Mouse (Mus musculus) liver, embryonic 16.5 days (tissue): ENCODE data around the gene Gm14124. TPM values are rescaled to one million over a fixed set of nuclear protein-coding genes. Genes with fewer than 3 reads are reported as not detected.
"Not testable (repeated sequence)": the region's sequence is repeated elsewhere in the genome, so short reads cannot be mapped to it uniquely, and the experiment has no call there.

Source experiments
- ATAC-seq: fragments of 200-750 bp; cut with Nextera tagmentation; 2 replicates; pipeline ENCODE4 v1.8.0; 2017; ENCODE audit warnings: low read depth, mild to moderate bottlenecking, moderate number of reproducible peaks, moderate library complexity
- H3K27ac ChIP-seq: fragments of 300-500 bp; sonication (generic); 2 replicates; pipeline ENCODE4 v1.5.1; 2014; ENCODE audit warnings: mild to moderate bottlenecking, low read length
- H3K27me3 ChIP-seq: fragments of 300-500 bp; sonication (generic); 2 replicates; pipeline ENCODE4 v1.6.1; 2014; ENCODE audit warnings: low read depth, low read length, mixed read lengths; ENCODE audit not compliant: control insufficient read depth, insufficient read depth
- H3K36me3 ChIP-seq: fragments of 300-500 bp; sonication (generic); 2 replicates; pipeline ENCODE4 v1.6.1; 2014; ENCODE audit warnings: mild to moderate bottlenecking; ENCODE audit not compliant: control insufficient read depth, insufficient read depth
- H3K4me1 ChIP-seq: fragments of 300-500 bp; sonication (generic); 2 replicates; pipeline ENCODE4 v1.6.1; 2014; ENCODE audit warnings: low read depth, low read length, mixed read lengths; ENCODE audit not compliant: control insufficient read depth
- H3K4me2 ChIP-seq: fragments of 300-500 bp; sonication (generic); 2 replicates; pipeline ENCODE4 v1.6.1; 2014; ENCODE audit warnings: low read depth, low read length, mixed read lengths
- H3K4me3 ChIP-seq: fragments of 300-500 bp; sonication (generic); 2 replicates; pipeline ENCODE4 v1.5.1; 2014; ENCODE audit warnings: low read depth, mild to moderate bottlenecking, low read length
- H3K9ac ChIP-seq: fragments of 300-500 bp; sonication (generic); 2 replicates; pipeline ENCODE4 v1.6.1; 2014; ENCODE audit warnings: low read depth, low read length
- H3K9me3 ChIP-seq: fragments of 300-500 bp; sonication (generic); replicated peaks from 2 replicates; pipeline ENCODE4 v1.6.1; 2016; ENCODE audit warnings: low read length; ENCODE audit not compliant: control insufficient read depth
- WGBS: fragments of 180-500 bp; shearing (Covaris S2); extraction: QIAGEN DNeasy Blood & Tissue Kit; methylation state at CpG from one replicate; pipeline ENCODE4 v1.1.7; 2014; ENCODE audit not compliant: insufficient replicate concordance; 5-methylcytosine and 5-hydroxymethylcytosine counted together
- polyA plus RNA-seq: library from polyadenylated mRNA; unstranded; fragments of >200 nt; fragmentation: Nextera tagmentation; extraction: Ambion mirVana; gene quantifications from 2 replicates; pipeline ENCODE4 v1.2.1, GENCODE M21; 2015

Gm14124 gene
- polyA plus RNA-seq = not detected in 2 replicates

DNA sequence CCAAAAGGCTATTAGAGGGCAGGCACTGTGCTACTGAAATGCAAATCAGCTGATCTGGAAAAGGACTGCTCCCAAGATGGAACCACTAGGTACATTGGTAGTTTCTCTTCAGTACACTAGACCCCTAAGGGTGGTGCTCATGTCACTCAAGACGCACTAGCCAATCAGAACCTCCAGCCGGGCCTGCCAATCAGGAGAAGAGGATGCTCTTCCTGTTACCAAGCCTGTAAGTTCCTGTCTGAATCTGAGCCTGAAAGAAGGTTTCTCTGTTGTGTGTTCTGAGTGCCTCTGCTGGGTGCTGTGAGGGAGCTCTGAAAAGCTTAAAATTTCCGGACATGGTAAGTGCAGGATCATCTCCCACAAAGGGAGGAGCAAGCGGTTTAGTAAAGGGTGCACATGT is at the start of gene Gm14124:
Gene Gm14124 (plus strand): TSS at position 227 of the 400 bp plus-strand sequence.
- not testable (repeated sequence) for H3K36me3 ChIP-seq, H3K9ac ChIP-seq, H3K27ac ChIP-seq, H3K4me1 ChIP-seq, H3K4me2 ChIP-seq, H3K27me3 ChIP-seq, H3K9me3 ChIP-seq, H3K4me3 ChIP-seq, ATAC-seq
- 46% methylated on average over 4 of the region's 4 CpGs for WGBS

DNA sequence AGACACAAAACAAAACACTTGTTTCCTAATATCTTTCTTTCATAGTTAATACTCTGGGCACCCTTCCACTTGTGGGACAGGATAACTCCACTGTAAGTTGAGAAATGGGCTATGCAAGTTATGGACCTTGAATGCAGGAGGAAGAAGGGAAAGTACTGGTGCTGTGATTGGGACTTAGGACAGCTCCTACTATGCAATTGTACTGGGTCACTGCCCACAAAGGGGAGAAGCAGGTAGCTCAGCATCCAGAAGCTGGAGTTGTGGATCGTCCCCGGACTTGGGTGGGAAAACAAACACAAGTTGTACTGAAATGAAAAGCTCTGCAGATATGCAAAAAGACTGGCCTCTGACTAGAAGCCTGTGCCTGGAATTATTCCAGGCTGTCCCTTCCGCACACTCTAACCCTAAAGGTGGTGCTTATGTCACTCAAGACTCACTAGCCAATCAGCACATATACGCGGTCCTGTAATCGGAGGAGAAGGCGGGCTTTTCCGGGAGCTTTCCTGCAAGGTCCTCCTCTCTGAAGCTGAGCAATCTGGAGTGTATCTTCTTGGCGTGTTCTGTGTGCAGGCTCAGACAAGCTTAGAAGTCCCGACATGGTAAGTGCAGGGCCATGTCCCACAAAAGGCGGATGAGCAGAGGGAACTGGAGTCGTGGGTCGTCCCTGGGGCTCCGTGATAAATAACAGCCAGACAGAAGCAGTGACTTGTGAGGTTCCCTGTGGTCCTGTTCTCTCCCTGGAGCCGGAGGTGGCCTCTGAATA is 39.5 kb upstream of the Gm14124 start, which contains the start of gene Zfp937:
Gene Zfp937 (plus strand): TSS at position 474 of the 763 bp plus-strand sequence.
- WGBS = under 1% methylated on average over 15 of the region's 15 CpGs
- Histone ChIP-seq H3K4me3 (peak within 1 kb of the TSS; percentile 46), H3K4me2 (peak within 1 kb of the TSS; percentile 42; the same call in 1 of the 2 replicates)
- not testable (repeated sequence) for H3K27ac ChIP-seq, H3K9me3 ChIP-seq, H3K9ac ChIP-seq, H3K36me3 ChIP-seq, H3K4me1 ChIP-seq, H3K27me3 ChIP-seq
- peak; percentile 98 for ATAC-seq

DNA sequence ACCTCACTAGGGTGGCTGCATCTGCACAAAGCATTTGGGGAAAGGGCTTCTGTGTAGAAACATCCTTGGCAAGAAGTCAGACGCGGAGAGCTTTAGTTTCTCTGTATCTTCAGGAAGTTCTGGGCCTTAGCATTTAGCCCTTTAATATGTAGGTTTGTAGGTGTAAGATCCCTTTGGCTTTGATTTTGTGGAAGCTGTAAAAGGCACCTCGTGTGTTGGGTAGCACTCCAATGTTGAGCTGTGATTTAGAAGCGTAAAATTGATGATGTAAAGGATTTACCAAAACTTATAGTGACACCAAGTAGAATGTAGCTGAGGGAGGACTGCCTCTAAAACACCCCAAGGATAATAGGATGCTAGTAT is 39.0 kb upstream of the Gm14124 start:
- H3K9me3 ChIP-seq, H3K36me3 ChIP-seq, H3K27me3 ChIP-seq, H3K9ac ChIP-seq, H3K27ac ChIP-seq, H3K4me1 ChIP-seq, ATAC-seq: not testable (repeated sequence)
- WGBS = 16% methylated on average over 2 of the region's 4 CpGs
- H3K4me2 ChIP-seq = peak overlapping the region; percentile 8; the same call in 1 of the 2 replicates
- peak overlapping the region; percentile 46 for H3K4me3 ChIP-seq

DNA sequence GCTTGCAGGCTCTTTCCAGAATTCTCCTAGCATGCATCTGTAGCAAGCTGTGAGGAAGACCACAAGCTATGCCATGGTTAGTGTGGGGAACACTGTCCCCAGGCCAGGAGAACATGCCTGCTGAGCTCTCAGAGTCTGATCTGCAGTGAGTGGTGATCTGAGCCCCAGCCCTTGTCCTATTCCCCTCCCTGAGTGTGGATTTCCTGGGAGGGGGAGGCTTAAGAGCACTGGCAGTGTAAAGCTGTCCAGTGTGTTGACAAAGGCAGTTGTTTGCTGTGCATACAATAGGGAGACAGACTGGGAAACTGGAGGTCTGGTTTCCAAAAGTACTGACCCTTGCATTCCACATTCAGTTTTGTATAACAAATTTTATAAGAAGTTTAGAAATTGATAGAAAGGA is 34.1 kb upstream of the Gm14124 start:
- peak; percentile 75 for ATAC-seq

DNA sequence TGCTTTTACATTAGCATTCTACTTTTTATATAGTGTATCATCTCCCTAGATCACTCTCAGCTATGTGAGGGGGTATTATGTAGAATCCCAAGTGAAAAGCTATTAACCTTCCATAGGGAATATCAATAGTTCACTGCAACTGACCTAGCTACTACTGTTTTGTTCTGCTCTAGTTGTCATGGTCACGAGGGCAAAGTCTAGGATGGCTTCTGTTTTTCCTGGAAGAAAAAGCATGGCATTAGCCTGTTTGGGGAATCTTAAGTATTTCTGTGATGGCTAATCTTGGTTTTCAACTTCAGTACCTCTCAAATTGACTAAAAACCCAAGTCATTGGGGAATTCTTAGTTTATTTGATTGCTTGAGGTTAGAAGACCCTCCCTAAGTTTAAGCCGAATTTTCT is 14.1 kb upstream of the Gm14124 start:
- Histone ChIP-seq H3K9ac (no peak overlapping the region), H3K36me3 (no peaks in the 10 kb centered on the region), H3K4me2 (no peak overlapping the region), H3K27ac (no peak overlapping the region), H3K27me3 (no peaks in the 10 kb centered on the region), H3K4me3 (no peak overlapping the region), H3K9me3 (peaks cover 2% of the 10 kb centered on the region; the same call in 1 of the 2 replicates), H3K4me1 (no peaks in the 10 kb centered on the region)
- WGBS = 59% methylated on average over 2 of the region's 2 CpGs
- ATAC-seq = no peak

More for the DNA sequence above, 34.1 kb upstream of the Gm14124 start:
- not testable (repeated sequence) for H3K36me3 ChIP-seq, H3K4me3 ChIP-seq, H3K27ac ChIP-seq, H3K27me3 ChIP-seq, H3K4me2 ChIP-seq, H3K9me3 ChIP-seq, H3K4me1 ChIP-seq, H3K9ac ChIP-seq

DNA sequence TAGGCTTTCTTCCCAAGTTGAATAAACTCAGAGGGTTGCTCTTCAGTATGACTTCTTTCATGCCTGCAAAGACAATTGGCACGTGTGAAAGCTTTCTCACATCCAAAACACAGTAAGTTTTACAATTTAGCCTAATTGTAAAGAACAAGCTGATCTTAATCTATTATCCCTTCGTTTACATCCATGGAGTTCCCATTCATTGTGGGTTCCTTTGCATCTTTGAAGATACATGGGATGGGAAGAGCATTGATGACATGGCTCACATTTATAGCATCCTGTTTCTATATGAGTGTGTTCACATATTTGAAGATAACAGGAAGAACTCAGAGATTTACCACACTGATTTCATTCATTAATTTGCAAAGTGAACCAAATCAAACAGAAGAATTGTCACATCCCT is 1.8 kb upstream of the Gm14124 start, which contains the start of gene Gm21994:
Gene Gm21994 (minus strand): TSS at position 101 of the 400 bp plus-strand sequence.
- not testable (repeated sequence) for H3K4me3 ChIP-seq, H3K9me3 ChIP-seq, H3K36me3 ChIP-seq, H3K27ac ChIP-seq, H3K4me2 ChIP-seq, H3K4me1 ChIP-seq, H3K27me3 ChIP-seq, ATAC-seq, H3K9ac ChIP-seq
- whole genome bisulfite sequencing = 30% methylated on average over 2 of the region's 2 CpGs

DNA sequence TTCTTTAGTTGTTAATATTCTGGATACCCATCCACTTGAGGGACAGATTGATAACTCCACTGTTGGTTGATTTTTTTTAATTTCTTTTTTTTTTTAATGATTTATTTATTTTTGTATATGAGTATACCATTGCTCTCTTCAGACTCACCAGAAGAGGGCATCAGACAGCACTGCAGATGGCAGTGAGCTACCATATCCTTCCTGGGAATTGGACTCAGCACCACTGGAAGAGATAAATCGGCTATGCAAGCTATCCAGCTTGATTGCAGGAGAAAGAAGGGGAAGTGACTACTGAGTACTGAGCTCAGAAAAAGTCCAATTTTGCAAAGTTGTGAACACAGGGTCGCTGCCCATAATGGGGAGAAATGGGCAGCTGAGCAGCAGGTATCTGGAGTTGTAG is 456 bp upstream of the Gm14124 start:
- H3K27me3 ChIP-seq, H3K4me2 ChIP-seq, H3K4me3 ChIP-seq, H3K4me1 ChIP-seq, H3K9ac ChIP-seq, H3K9me3 ChIP-seq, ATAC-seq, H3K36me3 ChIP-seq, H3K27ac ChIP-seq: not testable (repeated sequence)
- WGBS = 52% methylated on average over 2 of the region's 2 CpGs

DNA sequence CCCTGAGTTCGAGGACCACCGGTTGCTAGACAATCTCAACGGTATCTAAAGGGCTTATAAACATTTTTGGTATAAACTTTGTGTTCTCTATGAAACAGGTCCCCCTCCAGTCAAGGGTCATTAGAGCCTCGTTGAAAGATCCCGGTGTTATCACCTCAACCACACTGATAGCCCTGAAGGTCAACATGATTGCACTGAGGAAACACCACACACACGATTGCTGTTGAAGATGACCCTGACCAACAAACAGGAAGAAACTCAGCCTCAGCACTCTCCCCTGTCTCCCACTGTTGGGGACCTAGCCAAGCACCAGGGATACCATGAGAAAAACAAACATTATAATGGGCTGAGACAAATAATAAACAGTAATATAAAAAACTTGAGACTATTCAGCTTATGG is 36.4 kb downstream of the Gm14124 start:
- Histone ChIP-seq H3K36me3 (no peaks in the 10 kb centered on the region), H3K4me2 (no peak overlapping the region), H3K4me3 (no peak overlapping the region), H3K27me3 (no peaks in the 10 kb centered on the region), H3K9ac (no peak overlapping the region), H3K27ac (no peak overlapping the region), H3K9me3 (no peaks in the 10 kb centered on the region), H3K4me1 (no peaks in the 10 kb centered on the region)
- ATAC-seq = no peak
- 54% methylated on average over 6 of the region's 6 CpGs for WGBS

DNA sequence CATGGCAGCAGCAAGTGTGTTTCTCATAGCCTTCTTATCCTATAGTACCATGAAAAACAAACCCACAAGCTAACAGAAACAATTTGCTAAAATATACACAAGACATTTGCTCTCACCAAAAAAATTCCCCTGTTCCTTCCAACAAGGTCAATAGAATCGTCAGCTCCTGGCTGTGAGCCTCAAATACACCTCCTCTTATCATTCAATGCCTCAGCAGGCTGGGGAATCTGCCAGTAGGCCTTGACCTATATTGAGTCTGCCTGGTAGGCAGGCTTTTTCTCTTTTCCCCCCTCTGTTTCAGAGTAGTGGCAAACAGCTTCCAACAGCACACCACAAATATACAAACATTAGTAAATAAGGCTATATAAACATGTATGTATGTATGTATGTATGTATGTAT is 41.8 kb downstream of the Gm14124 start:
- Histone ChIP-seq H3K9ac (no peak overlapping the region), H3K27ac (no peak overlapping the region), H3K4me2 (no peak overlapping the region), H3K27me3 (no peaks in the 10 kb centered on the region), H3K9me3 (no peaks in the 10 kb centered on the region), H3K4me1 (no peaks in the 10 kb centered on the region), H3K36me3 (no peaks in the 10 kb centered on the region), H3K4me3 (no peak overlapping the region)
- no peak for ATAC-seq
- 22% methylated on average over 1 of the region's 1 CpGs for WGBS
